Mouse (Mus musculus): ENCODE measurements around the gene Ang6. TPM values are rescaled to one million over a fixed set of nuclear protein-coding genes. Genes with fewer than 3 reads are reported as not detected.
A peak's percentile ranks its signal among the peaks of the same experiment; 100 is the strongest.
"Not testable (repeated sequence)": the region's sequence is repeated elsewhere in the genome, so short reads cannot be mapped to it uniquely, and the experiment has no call there.

The Ang6 gene
- total RNA-seq (2021), result not detected
- long read RNA-seq, result 0 reads

GRCm38 (mm10) chr14:44002169-44002568 is at the start of gene Ang6:
Gene Ang6, minus strand, starts transcription at chr14:44002269.
- no peak for DNase-seq (ENCODE audit: low spot score in 2 of 2)

DNA sequence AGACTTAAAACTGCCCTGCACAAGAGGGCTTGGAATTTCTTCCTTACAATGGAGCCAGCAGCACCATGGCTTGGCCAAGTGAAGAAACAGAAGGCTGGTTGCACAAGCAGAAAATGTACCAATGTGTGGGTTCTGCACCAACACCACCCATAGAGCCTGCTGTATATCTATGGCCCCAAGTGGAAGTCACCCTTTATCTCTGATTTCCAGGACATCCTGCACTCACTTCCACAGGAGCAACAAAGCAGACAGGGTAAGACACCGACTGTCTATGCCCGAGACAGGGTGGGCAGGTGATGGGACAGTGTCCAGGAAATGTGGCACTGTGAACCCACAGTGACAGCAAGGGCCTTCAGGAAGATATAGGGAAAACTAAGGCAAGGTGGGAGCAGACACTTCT is 44.5 kb upstream of the Ang6 start:
- not testable (repeated sequence) for DNase-seq (ENCODE audit: low spot score in 2 of 2)

DNA sequence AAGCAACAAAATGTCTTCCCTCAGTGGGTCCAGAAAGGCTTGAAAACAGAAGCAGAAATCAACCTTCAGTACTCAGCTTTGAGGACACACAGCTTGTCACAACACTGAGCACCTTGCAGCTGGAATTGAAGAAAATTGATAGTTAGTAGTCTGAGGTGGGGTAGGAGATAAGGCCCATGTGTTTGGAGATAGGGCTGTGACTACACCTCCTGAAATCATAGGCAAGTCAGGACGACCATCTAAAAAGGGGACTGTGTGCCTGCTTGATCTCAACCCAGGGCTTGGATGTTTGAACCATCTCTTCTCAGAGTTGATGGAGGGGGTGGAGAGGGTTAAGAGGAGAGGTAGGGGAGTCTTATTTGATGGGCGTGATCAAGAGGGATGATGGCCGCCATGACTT is 29.8 kb upstream of the Ang6 start:
- not testable (repeated sequence) for DNase-seq (ENCODE audit: low spot score in 2 of 2)

- not testable (repeated sequence) for DNase-seq (ENCODE audit: low spot score in 2 of 2)
Observed at GRCm38 (mm10) chr14:44009686-44010085, 7.6 kb upstream of the Ang6 start.

- not testable (repeated sequence) for DNase-seq (ENCODE audit: low spot score in 2 of 2)
Observed at GRCm38 (mm10) chr14:44008021-44008420, 6.0 kb upstream of the Ang6 start.

DNA sequence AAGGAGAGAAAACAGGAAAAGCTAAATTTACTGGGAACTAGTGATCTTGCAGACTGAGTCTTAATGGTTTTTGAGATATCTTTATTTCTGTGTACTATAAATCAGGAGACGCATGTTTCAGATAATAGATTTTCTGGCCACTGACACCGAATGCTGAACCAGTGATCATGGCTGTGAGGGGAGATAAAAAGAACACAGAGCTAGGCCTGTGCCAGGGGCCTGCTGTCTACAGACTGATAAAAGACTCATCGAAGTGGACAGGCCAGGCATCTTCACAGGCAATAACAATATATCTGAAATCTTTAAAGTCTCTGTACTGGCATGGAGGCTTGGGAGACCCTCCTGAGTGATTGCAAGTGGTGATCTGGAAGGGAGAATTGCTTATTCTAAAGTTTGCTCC is 469 bp downstream of the Ang6 start:
- DNase-seq (ENCODE audit: low spot score in 2 of 2), result no peak

GRCm38 (mm10) chr14:43998455-43999000 is 3.5 kb downstream of the Ang6 start:
- DNase-seq (ENCODE audit: low spot score in 2 of 2), result not testable (repeated sequence)

DNA sequence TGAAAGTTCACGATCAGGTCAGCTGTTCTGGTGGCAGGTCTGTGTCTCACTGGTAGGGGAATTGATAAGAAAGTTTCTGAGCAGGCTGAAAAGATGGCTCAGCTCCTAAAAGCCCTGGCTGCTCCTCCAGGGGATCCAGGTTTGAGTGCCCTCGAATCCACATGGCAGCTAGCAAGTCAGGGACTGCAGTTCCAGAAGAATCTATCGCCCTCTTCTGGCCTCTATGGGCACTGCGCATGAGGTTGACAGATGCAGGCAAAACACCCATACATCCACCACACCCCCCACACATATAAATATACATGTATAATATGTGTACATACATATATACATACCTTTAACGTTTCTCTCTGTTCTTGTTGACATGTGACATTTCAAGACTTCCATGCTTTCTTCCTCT is 14.7 kb downstream of the Ang6 start:
- peak; percentile 37 to 81 for DNase-seq (ENCODE audit: low spot score in 2 of 2)

- DNase-seq (ENCODE audit: low spot score in 2 of 2), result no peak
Observed at GRCm38 (mm10) chr14:43986147-43986546, 15.9 kb downstream of the Ang6 start.

DNA sequence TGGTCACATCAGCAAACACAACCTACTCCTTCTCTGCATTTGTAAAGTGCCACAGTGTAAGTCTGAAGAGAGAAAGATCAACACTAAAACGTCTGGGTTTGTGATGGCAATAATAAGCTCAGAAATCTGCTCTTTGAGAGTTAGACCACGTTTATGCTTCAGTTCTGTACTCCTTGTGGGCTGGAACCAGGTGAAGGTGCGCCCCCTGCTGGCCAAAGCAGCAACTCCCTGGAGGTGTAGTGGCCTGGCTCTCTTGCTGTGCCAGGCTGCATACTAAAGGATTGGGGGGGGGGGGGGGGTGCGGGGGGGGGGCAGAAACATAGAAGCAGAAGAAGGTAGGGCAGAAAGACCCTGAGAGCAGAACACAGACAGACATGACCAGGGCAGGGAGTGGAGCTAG is 18.2 kb downstream of the Ang6 start:
- DNase-seq (ENCODE audit: low spot score in 2 of 2), result peak in 1 of 2 experiments; percentile 57

GRCm38 (mm10) chr14:43983454-43983853 is 18.6 kb downstream of the Ang6 start:
- no peak for DNase-seq (ENCODE audit: low spot score in 2 of 2)

DNA sequence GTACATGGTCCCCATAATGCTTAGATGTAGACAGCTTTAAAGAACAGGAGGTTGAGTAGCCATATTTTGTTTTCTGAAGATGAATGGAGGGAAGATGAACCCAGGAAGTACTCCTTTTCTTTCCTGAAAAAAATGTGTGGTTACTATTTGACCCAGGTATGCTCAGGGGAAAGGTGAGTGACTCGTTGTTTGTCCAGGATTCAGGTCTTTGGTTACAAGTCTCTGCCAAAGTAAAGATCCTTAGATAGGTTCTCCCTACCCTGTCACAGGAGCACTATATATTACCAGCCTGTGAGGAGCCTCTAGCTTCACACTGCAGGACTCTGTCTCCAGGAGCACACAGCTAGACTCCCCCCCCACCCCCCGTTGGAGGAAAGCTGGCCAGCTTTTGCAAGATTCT is 45.3 kb downstream of the Ang6 start, which contains the start of gene Ang5:
Gene Ang5 (plus strand): TSS at position 301 of the 400 bp plus-strand sequence.
- DNase-seq (ENCODE audit: low spot score in 2 of 2), result not testable (repeated sequence)

DNA sequence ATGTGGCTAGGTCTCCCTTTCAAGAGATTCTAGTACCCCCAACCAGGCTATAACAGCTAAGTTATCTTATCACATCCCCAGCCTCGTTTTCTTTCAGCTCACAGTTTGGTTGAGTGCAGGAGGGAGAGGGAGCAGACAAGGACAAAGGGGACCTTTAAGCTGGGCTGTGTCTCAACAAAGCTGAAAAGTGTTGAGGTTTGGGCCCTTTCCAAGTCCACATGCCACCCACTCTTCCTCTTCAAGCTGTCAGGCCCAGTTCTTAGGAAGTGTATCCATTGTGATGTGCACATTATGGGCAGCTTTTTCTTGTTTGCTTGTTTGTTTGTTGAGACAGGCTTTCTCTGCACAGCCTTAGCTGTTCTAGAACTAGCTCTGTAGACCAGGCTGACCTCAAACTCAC is 47.0 kb downstream of the Ang6 start:
- not testable (repeated sequence) for DNase-seq (ENCODE audit: low spot score in 2 of 2)

- DNase-seq (ENCODE audit: low spot score in 2 of 2), result not testable (repeated sequence)
Observed at GRCm38 (mm10) chr14:43953382-43953781, 48.7 kb downstream of the Ang6 start.

Other genes starting within 250 kb of the Ang6 start
- gene Gm8180, start 217.5 kb downstream of the Ang6 start, total RNA-seq (2021), result not detected
- not detected for gene Ear1, start 126.8 kb downstream of the Ang6 start, total RNA-seq (2021)
- gene Ear10, start 78.7 kb downstream of the Ang6 start, total RNA-seq (2021), result not detected
- not detected for gene Gm8113, start 76.9 kb downstream of the Ang6 start, total RNA-seq (2021)
- gene Ang5, start 45.2 kb downstream of the Ang6 start, total RNA-seq (2021), result not detected
- gene Ear2, start 100.4 kb upstream of the Ang6 start, total RNA-seq (2021), result not detected
- gene Gm3327, start 121.6 kb upstream of the Ang6 start, total RNA-seq (2021), result not detected
- not detected for gene Gm8212, start 195.4 kb upstream of the Ang6 start, total RNA-seq (2021)
- not detected for gene 4930503E14Rik, start 211.0 kb upstream of the Ang6 start, total RNA-seq (2021)